Mouse (Mus musculus): ENCODE data around the gene Olfr263. TPM values are rescaled to one million over a fixed set of nuclear protein-coding genes. Genes with fewer than 3 reads are reported as not detected.

Olfr263 gene
- polyA plus RNA-seq, 1 experiment: not detected

DNA sequence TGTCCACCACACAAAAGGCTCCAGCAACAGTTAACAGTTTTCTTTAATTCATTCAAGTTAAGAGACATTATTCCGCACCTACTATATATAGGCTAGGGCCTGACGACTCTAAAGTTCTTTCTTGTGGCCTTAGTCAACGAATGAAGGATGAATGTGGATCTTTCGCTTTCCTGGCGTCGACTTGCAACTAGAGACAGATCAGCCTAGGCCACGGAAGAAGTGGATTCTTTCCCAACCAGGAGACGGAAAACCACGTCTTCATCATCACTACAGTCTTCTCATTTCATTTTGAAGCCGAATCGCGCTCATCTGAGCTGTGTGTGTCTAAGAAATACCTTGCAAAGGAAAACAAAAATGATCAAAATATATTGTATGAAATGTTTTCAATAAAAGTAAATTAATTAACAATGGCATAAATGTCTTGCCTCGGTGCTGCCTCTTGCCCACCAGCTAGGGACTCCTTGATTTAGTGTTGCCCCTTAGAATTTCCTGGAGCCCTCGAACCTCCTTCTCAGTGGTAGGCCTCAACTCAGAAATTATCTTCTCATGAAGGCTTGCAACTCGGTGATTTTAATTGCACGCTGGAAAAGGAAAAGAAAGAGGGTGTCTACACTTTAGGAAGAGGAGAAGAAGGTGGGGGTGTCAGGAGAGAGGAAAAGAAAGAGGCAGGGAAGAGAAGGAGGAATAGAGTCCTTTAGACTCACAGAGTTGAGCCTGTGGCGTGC is 41.2 kb downstream of the Olfr263 start:
- no peak overlapping the region for H3K27ac ChIP-seq (ENCODE audit: insufficient read depth, low read depth, low read length)
- TF ChIP-seq CTCF (IDR thresholded peaks at IDR 0.05; ENCODE audit: extremely low read depth, insufficient read length, insufficient replicate concordance, low read depth, low read length): no peak
- no peak for TF ChIP-seq POLR2A (IDR thresholded peaks at IDR 0.05; ENCODE audit: low read depth, low read length)
- H3K36me3 ChIP-seq (ENCODE audit: control insufficient read depth, insufficient read depth, low read length): no peaks in the 10 kb centered on the region
- H3K4me3 ChIP-seq (ENCODE audit: low read depth, low read length): no peak overlapping the region
- H3K27me3 ChIP-seq (ENCODE audit: control insufficient read depth, insufficient read depth, low read length): no peaks in the 10 kb centered on the region
- H3K4me1 ChIP-seq (ENCODE audit: control insufficient read depth, insufficient read depth, insufficient read length, low read length): peaks cover 2% of the 10 kb centered on the region; the same call in 1 of the 2 replicates
- WGBS: 85% methylated on average over 17 of the region's 17 CpGs

DNA sequence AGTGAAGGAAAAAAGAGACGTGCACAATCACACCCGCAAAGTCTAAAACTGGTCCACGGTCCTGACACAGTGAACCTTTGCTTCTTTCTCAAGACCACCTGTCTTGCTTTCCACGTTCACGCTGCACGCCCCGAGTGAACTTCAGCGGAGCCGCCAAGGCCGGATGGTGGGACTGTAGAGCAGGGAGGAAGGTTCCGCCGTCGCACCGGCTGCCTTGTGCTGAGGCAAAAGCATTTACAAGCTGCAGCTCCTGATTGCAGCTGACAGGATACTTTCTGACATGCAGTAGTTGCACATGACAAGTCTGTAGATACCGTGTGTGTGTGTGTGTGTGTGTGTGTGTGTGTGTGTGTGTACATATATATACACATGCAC is 41.7 kb downstream of the Olfr263 start:
- H3K27ac ChIP-seq (ENCODE audit: insufficient read depth, low read depth, low read length): no peak overlapping the region
- H3K27me3 ChIP-seq (ENCODE audit: control insufficient read depth, insufficient read depth, low read length): no peaks in the 10 kb centered on the region
- no peak overlapping the region for H3K4me3 ChIP-seq (ENCODE audit: low read depth, low read length)
- no peaks in the 10 kb centered on the region for H3K36me3 ChIP-seq (ENCODE audit: control insufficient read depth, insufficient read depth, low read length)
- peaks cover 2% of the 10 kb centered on the region; the same call in 1 of the 2 replicates for H3K4me1 ChIP-seq (ENCODE audit: control insufficient read depth, insufficient read depth, insufficient read length, low read length)
- TF ChIP-seq CTCF (IDR thresholded peaks at IDR 0.05; ENCODE audit: extremely low read depth, insufficient read length, insufficient replicate concordance, low read depth, low read length): no peak
- no peak for TF ChIP-seq POLR2A (IDR thresholded peaks at IDR 0.05; ENCODE audit: low read depth, low read length)
- 50% methylated on average over 15 of the region's 15 CpGs for WGBS

DNA sequence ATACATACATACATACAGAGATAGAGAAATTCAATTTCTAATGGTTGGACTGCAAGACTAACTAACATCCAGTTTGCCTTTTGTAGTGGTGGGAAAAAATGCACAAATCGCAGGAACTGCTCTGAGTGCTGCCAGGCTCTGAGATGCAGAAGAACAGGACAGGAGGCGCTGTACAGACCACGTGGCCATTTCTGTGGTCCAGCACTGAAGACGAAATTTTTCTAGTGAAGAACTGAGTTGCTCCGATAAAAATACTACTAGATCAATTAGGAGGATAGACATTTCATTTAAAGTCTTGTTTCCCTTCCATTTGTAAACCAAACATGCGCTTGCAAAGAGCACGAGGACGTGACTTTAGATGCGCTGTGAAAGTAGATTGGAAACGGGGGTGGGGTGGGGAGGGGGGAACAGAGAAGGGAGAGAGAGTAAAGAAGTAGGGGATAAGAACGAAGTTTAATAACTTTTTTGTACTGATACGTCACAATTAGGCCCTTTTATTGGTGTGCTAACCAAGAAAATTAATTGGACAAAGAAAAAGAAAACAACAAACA is 42.2 kb downstream of the Olfr263 start:
- Histone ChIP-seq H3K27ac (ENCODE audit: insufficient read depth, low read depth, low read length) (no peak overlapping the region), H3K4me3 (ENCODE audit: low read depth, low read length) (peak overlapping the region; percentile 30), H3K36me3 (ENCODE audit: control insufficient read depth, insufficient read depth, low read length) (no peaks in the 10 kb centered on the region), H3K27me3 (ENCODE audit: control insufficient read depth, insufficient read depth, low read length) (no peaks in the 10 kb centered on the region), H3K4me1 (ENCODE audit: control insufficient read depth, insufficient read depth, insufficient read length, low read length) (peaks cover 2% of the 10 kb centered on the region; the same call in 1 of the 2 replicates)
- TF ChIP-seq POLR2A (IDR thresholded peaks at IDR 0.05; ENCODE audit: low read depth, low read length): no peak
- no peak for TF ChIP-seq CTCF (IDR thresholded peaks at IDR 0.05; ENCODE audit: extremely low read depth, insufficient read length, insufficient replicate concordance, low read depth, low read length)
- WGBS: under 1% methylated on average over 12 of the region's 12 CpGs

DNA sequence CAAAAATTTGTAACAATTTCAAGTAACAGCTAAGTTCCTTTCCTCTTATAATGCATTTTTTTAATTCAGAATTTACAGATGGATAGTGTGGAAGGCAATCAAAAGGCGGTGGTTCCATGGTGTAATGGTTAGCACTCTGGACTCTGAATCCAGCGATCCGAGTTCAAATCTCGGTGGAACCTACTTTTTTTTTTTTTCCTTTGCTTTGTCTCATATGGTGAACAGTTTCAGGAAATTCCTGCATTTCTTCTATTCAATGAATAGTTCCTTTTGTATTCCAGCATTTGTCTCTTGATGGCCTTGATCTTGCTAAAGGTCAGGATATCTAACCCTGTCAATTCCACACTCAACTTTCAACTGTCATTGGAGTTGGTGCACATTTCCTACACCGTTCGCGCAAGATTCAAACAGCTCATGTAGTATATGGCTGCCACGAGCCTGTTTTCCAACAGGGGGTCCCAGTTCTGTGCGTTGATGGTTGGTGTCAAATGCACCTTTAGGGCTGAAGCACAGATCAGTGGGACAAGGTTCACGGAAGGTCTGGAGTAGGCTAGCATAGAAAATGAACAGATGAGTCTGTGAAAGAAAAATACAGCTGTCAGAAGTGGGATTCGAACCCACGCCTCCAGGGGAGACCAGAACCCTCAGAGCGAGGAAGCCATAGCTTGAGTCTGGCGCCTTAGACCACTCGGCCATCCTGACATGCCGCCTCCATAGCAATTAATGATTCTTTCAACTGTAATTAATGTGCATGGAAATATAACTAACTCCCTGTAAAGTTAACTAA is 43.0 kb downstream of the Olfr263 start:
- peaks cover 2% of the 10 kb centered on the region for H3K4me1 ChIP-seq (ENCODE audit: control insufficient read depth, insufficient read depth, insufficient read length, low read length)
- peak overlapping the region; percentile 62 for H3K4me3 ChIP-seq (ENCODE audit: low read depth, low read length)
- no peak for TF ChIP-seq POLR2A (IDR thresholded peaks at IDR 0.05; ENCODE audit: low read depth, low read length)
- no peak for TF ChIP-seq CTCF (IDR thresholded peaks at IDR 0.05; ENCODE audit: extremely low read depth, insufficient read length, insufficient replicate concordance, low read depth, low read length)
- WGBS: 1% methylated on average over 16 of the region's 16 CpGs
- no peaks in the 10 kb centered on the region for H3K27me3 ChIP-seq (ENCODE audit: control insufficient read depth, insufficient read depth, low read length)
- peak overlapping the region; percentile 28; the same call in 1 of the 2 replicates for H3K27ac ChIP-seq (ENCODE audit: insufficient read depth, low read depth, low read length)
- H3K36me3 ChIP-seq (ENCODE audit: control insufficient read depth, insufficient read depth, low read length): no peaks in the 10 kb centered on the region

DNA sequence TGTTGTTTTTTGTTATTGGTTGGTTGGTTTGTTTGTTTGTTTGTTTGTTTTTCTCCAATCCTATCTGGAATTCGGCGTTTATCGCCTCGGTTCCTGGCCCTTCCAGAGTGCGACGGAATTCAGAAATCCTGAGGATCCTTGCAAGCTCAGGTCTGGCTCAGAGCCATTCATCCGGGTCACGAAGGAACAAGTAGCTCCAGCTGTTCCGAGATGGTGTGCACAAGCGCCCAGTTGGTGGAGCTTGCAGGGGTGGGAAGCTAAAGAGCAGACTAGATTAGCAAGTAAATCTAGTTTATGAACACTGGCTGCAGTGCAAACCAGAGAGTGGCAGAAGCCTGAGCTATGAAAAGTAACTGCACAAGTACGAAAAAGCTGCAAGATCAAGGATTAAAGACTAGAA is 43.6 kb downstream of the Olfr263 start:
- peak overlapping the region; percentile 23; the same call in 1 of the 2 replicates for H3K27ac ChIP-seq (ENCODE audit: insufficient read depth, low read depth, low read length)
- peak overlapping the region; percentile 45 for H3K4me3 ChIP-seq (ENCODE audit: low read depth, low read length)
- H3K27me3 ChIP-seq (ENCODE audit: control insufficient read depth, insufficient read depth, low read length): no peaks in the 10 kb centered on the region

DNA sequence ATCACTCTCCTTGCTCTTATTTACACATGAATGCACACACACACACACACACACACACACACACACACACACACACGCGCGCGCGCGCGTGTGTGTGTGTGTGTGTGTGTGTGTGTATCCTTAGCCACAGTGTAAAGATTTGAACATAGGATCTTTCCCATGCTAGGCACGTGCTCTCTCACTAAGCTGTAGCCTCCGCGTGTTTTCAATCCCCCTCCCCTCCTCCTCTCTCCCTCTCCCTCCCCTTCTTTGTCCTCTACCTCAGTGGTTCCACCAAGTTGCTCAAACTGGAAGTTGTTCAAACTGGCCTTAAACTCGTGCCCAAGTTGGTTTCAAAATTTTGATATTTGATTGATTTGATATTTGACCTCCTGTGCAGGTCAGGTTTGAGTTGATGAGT is 47.3 kb downstream of the Olfr263 start:
- Histone ChIP-seq H3K27me3 (ENCODE audit: control insufficient read depth, insufficient read depth, low read length) (no peaks in the 10 kb centered on the region), H3K36me3 (ENCODE audit: control insufficient read depth, insufficient read depth, low read length) (no peaks in the 10 kb centered on the region), H3K27ac (ENCODE audit: insufficient read depth, low read depth, low read length) (no peak overlapping the region), H3K4me3 (ENCODE audit: low read depth, low read length) (no peak overlapping the region), H3K4me1 (ENCODE audit: control insufficient read depth, insufficient read depth, insufficient read length, low read length) (peaks cover 8% of the 10 kb centered on the region; the same call in 1 of the 2 replicates)
- no peak for TF ChIP-seq CTCF (IDR thresholded peaks at IDR 0.05; ENCODE audit: extremely low read depth, insufficient read length, insufficient replicate concordance, low read depth, low read length)
- no peak for TF ChIP-seq POLR2A (IDR thresholded peaks at IDR 0.05; ENCODE audit: low read depth, low read length)
- WGBS: 85% methylated on average over 11 of the region's 11 CpGs

More for the DNA sequence above, 43.6 kb downstream of the Olfr263 start:
- H3K4me1 ChIP-seq (ENCODE audit: control insufficient read depth, insufficient read depth, insufficient read length, low read length): peaks cover 7% of the 10 kb centered on the region
- TF ChIP-seq POLR2A (IDR thresholded peaks at IDR 0.05; ENCODE audit: low read depth, low read length) (no peak), CTCF (IDR thresholded peaks at IDR 0.05; ENCODE audit: extremely low read depth, insufficient read length, insufficient replicate concordance, low read depth, low read length) (no peak)
- H3K36me3 ChIP-seq (ENCODE audit: control insufficient read depth, insufficient read depth, low read length): no peaks in the 10 kb centered on the region
- WGBS: under 1% methylated on average over 11 of the region's 11 CpGs

DNA sequence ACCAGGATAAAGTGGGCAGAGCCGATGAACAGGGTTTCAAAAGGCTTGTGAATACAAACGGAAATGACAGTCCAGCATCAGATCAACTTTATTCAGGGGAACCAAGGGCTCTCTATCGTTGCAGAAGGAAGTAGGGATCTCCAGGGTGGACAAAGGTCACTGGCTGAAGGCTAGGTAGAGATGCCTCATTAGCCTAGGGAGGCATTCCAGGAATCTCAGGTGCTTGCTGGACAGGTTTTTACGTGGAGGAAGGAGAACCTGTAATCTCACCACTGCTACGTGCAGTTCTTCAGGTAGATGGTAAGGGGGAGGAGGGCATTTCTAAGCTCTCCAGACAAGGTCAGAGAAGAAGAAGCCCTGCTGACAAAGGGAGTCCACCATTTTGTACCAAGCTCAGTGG is 48.2 kb downstream of the Olfr263 start:
- peaks cover 7% of the 10 kb centered on the region; the same call in 1 of the 2 replicates for H3K36me3 ChIP-seq (ENCODE audit: control insufficient read depth, insufficient read depth, low read length)
- TF ChIP-seq POLR2A (IDR thresholded peaks at IDR 0.05; ENCODE audit: low read depth, low read length) (no peak), CTCF (IDR thresholded peaks at IDR 0.05; ENCODE audit: extremely low read depth, insufficient read length, insufficient replicate concordance, low read depth, low read length) (no peak)
- 32% methylated on average over 5 of the region's 5 CpGs for WGBS
- H3K27me3 ChIP-seq (ENCODE audit: control insufficient read depth, insufficient read depth, low read length): no peaks in the 10 kb centered on the region
- no peak overlapping the region for H3K4me3 ChIP-seq (ENCODE audit: low read depth, low read length)
- peak overlapping the region; percentile 62 for H3K27ac ChIP-seq (ENCODE audit: insufficient read depth, low read depth, low read length)
- H3K4me1 ChIP-seq (ENCODE audit: control insufficient read depth, insufficient read depth, insufficient read length, low read length): peaks cover 8% of the 10 kb centered on the region; the same call in 1 of the 2 replicates

Data from small intestine, adult 2 months (tissue).